7 mouse cellular contexts compared by ENCODE assay signal in the genomic region with DNA sequence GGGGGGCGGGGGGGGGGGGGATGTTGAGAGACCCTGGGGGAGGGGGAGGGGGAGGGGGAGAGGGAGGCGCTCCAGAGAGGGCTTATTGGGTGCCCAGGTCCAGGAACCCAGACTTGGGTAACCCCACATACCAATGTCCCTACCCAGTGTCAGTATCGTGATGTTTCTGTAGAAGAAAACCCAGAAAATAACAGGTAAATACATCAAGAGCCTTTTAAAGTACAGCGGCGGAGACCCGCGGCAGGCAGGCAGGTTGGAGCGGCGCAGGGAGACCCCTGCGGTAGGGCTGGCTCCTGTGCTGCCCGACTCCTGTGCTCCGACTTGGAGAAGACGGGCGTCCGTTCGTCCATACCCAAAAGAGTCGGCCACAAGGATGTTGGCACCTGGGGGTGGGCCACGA. TPM values are rescaled to one million over a fixed set of nuclear protein-coding genes. Genes with fewer than 3 reads are reported as not detected.
DNase-seq lines count a peak whose midpoint lies in the region; ATAC-seq and TF ChIP-seq lines count a peak whose summit lies in the region.

No protein-coding gene starts in this region.

- no peaks in the 10 kb centered on the region for H3K36me3 ChIP-seq in testis, adult 2 months (ENCODE audit: control insufficient read depth, insufficient read depth, low read length)
- H3K36me3 ChIP-seq in forebrain, embryonic 13.5 days (ENCODE audit: poor library complexity, severe bottlenecking), result no peaks in the 10 kb centered on the region
- H3K36me3 ChIP-seq in liver, embryonic 16.5 days (ENCODE audit: control insufficient read depth, insufficient read depth), result no peaks in the 10 kb centered on the region

- H3K4me2 ChIP-seq in forebrain, embryonic 13.5 days, result peak overlapping the region; percentile 65
- H3K4me2 ChIP-seq in liver, embryonic 16.5 days (ENCODE audit: low read depth, low read length), result peak overlapping the region; percentile 48

- no peaks in the 10 kb centered on the region for H3K9me3 ChIP-seq in forebrain, embryonic 13.5 days (replicated peaks)
- H3K9me3 ChIP-seq in liver, embryonic 16.5 days (replicated peaks; ENCODE audit: control insufficient read depth, low read length), result no peaks in the 10 kb centered on the region

- under 1% methylated on average over 16 of the region's 18 CpGs for WGBS in forebrain, embryonic 13.5 days
- under 1% methylated on average over 12 of the region's 18 CpGs for WGBS in liver, embryonic 16.5 days (ENCODE audit: insufficient replicate concordance)

- no peak for TF ChIP-seq POLR2A in testis, adult 2 months (IDR thresholded peaks at IDR 0.05; ENCODE audit: control insufficient read depth, low read depth, low read length)

- no peak for DNase-seq in testis, postnatal 10 days (ENCODE audit: low spot score)
- DNase-seq in layer of hippocampus, adult 9-10 months (ENCODE audit: low spot score), result no peak
- no peak for DNase-seq in gastrocnemius, adult 8-10 months (ENCODE audit: low spot score in 2 of 2)

- H3K27ac ChIP-seq in testis, adult 2 months (ENCODE audit: control insufficient read depth, insufficient read depth, low read depth, low read length), result 0 out of 2 replicates have a peak overlapping the region, but pooled peaks have one; percentile 4
- no peak overlapping the region for H3K27ac ChIP-seq in forebrain, embryonic 13.5 days
- H3K27ac ChIP-seq in liver, embryonic 16.5 days (ENCODE audit: low read length), result no peak overlapping the region

- peaks cover 8% of the 10 kb centered on the region for H3K4me1 ChIP-seq in testis, adult 2 months (ENCODE audit: control insufficient read depth, insufficient read depth, low read length)
- H3K4me1 ChIP-seq in forebrain, embryonic 13.5 days, result 0 out of 2 replicates have a peak, but pooled peaks cover 9% of the 10 kb centered on the region
- H3K4me1 ChIP-seq in liver, embryonic 16.5 days (ENCODE audit: control insufficient read depth, low read depth, low read length), result peaks cover 4% of the 10 kb centered on the region

- H3K9ac ChIP-seq in forebrain, embryonic 13.5 days, result no peak overlapping the region
- H3K9ac ChIP-seq in liver, embryonic 16.5 days (ENCODE audit: low read depth, low read length), result no peak overlapping the region

- TF ChIP-seq CTCF in testis, adult 2 months (IDR thresholded peaks at IDR 0.05; ENCODE audit: control insufficient read depth, insufficient read depth, insufficient replicate concordance, low read depth, low read length), result no peak

- H3K27me3 ChIP-seq in testis, adult 2 months (ENCODE audit: control insufficient read depth, insufficient read depth, low read length), result peaks cover under 1% of the 10 kb centered on the region; the same call in 1 of the 2 replicates
- H3K27me3 ChIP-seq in forebrain, embryonic 13.5 days, result peaks cover 85% of the 10 kb centered on the region
- H3K27me3 ChIP-seq in liver, embryonic 16.5 days (ENCODE audit: control insufficient read depth, insufficient read depth, low read depth, low read length), result peaks cover 54% of the 10 kb centered on the region

- ATAC-seq in forebrain, embryonic 13.5 days, result peak; percentile 39; the same call in 1 of the 2 replicates
- ATAC-seq in liver, embryonic 16.5 days (ENCODE audit: low read depth), result no peak
- no peak for ATAC-seq in erythroid progenitor cell, adult 5-6 weeks (replicated peaks; ENCODE audit: low FRiP score, poor library complexity, severe bottlenecking)

- peak overlapping the region; percentile 66 for H3K4me3 ChIP-seq in testis, adult 2 months (ENCODE audit: control insufficient read depth, low read depth, low read length)
- H3K4me3 ChIP-seq in forebrain, embryonic 13.5 days, result peak overlapping the region; percentile 37
- H3K4me3 ChIP-seq in liver, embryonic 16.5 days (ENCODE audit: low read depth, low read length), result peak overlapping the region; percentile 39

RNA-seq across cellular contexts. Expression of a gene that starts 33.9 kb away (rescaled TPM):
- 0.19 and 0.23 TPM in 2 replicates for polyA plus RNA-seq in testis, adult 2 months (2012; rRNA removed)
- polyA plus RNA-seq in forebrain, embryonic 13.5 days (2015; fragmentation: Nextera tagmentation; extraction: Ambion mirVana), result 0.56 and 1.0 TPM in 2 replicates
- polyA plus RNA-seq in liver, embryonic 16.5 days (2015; fragmentation: Nextera tagmentation; extraction: Ambion mirVana), result 3.8 and 4.5 TPM in 2 replicates
- 3.8 and 5.0 TPM in 2 replicates for total RNA-seq in erythroid progenitor cell, adult 5-6 weeks (2015; ENCODE audit: low replicate concordance)
- total RNA-seq in erythroid progenitor cell, adult 5-6 weeks (2017; ENCODE audit: low replicate concordance), result 4.1 TPM in 1 of 2 replicates, not detected in the other
- total RNA-seq in gastrocnemius, adult 8-10 months (2022), result under 1 TPM in 1 of 4 experiments, not detected in 3; 0.70 TPM

RNA-seq across cellular contexts. Expression of a gene that starts 58.1 kb away (rescaled TPM):
- polyA plus RNA-seq in testis, adult 2 months (2012; rRNA removed), result 1.4 and 1.6 TPM in 2 replicates
- 16.0 and 19.8 TPM in 2 replicates for polyA plus RNA-seq in forebrain, embryonic 13.5 days (2015; fragmentation: Nextera tagmentation; extraction: Ambion mirVana)
- 17.9 and 25.9 TPM in 2 replicates for polyA plus RNA-seq in liver, embryonic 16.5 days (2015; fragmentation: Nextera tagmentation; extraction: Ambion mirVana)
- 4,676 and 5,120 TPM in 2 replicates for total RNA-seq in erythroid progenitor cell, adult 5-6 weeks (2015; ENCODE audit: low replicate concordance)
- 18,393 and 25,698 TPM in 2 replicates for total RNA-seq in erythroid progenitor cell, adult 5-6 weeks (2017; ENCODE audit: low replicate concordance)
- total RNA-seq in gastrocnemius, adult 8-10 months (2022), result 10 to 100 TPM; 18.8 to 38.2 (median 24.3) TPM

RNA-seq across cellular contexts. Expression of a gene that starts 59.2 kb away (rescaled TPM):
- 5.0 and 6.2 TPM in 2 replicates for polyA plus RNA-seq in testis, adult 2 months (2012; rRNA removed)
- polyA plus RNA-seq in forebrain, embryonic 13.5 days (2015; fragmentation: Nextera tagmentation; extraction: Ambion mirVana), result 105 and 122 TPM in 2 replicates
- polyA plus RNA-seq in liver, embryonic 16.5 days (2015; fragmentation: Nextera tagmentation; extraction: Ambion mirVana), result 78.4 and 87.8 TPM in 2 replicates
- total RNA-seq in erythroid progenitor cell, adult 5-6 weeks (2015; ENCODE audit: low replicate concordance), result 2,922 and 3,470 TPM in 2 replicates
- 1,426 and 2,043 TPM in 2 replicates for total RNA-seq in erythroid progenitor cell, adult 5-6 weeks (2017; ENCODE audit: low replicate concordance)
- 10 to 100 TPM; 19.4 to 22.9 (median 20.8) TPM for total RNA-seq in gastrocnemius, adult 8-10 months (2022)

Comparison
In these comparisons a context has a peak if more than half of its experiments do, and no peak if none do; other contexts are left out.
1. RNA of a gene that starts 59.2 kb away (polyA plus RNA-seq): 105 to 122 TPM in forebrain, embryonic 13.5 days and 78.4 to 87.8 TPM in liver, embryonic 16.5 days; 5.0 to 6.2 TPM in testis, adult 2 months; every median in the first group is over 10 times any median in the second.
2. Peak in every context shown above with its lines, with median percentiles within 50 percentile points of each other: H3K4me3 ChIP-seq.